Mouse (Mus musculus) effector memory CD4-positive, alpha-beta T cell, adult 7 months (primary cell): Measurements from ENCODE around the gene Sema3a. TPM values are rescaled to one million over a fixed set of nuclear protein-coding genes. Genes with fewer than 3 reads are reported as not detected.

Experiments
- polyA plus RNA-seq: library from polyadenylated mRNA; unstranded; fragments of 100-300 nt; shearing (Covaris generic); gene quantifications from one replicate; pipeline ENCODE4 v1.2.1, GENCODE M21; 2017

Sema3a gene
- polyA plus RNA-seq, result 0.20 TPM

GRCm38 (mm10) chr5:13125241-13125692 lies at the start of gene Sema3a:
Sema3a (plus strand) TSS chr5:13125414.

